Mouse (Mus musculus): Measurements from ENCODE around the gene Nrg4. TPM values are rescaled to one million over a fixed set of nuclear protein-coding genes. Genes with fewer than 3 reads are reported as not detected.

Nrg4 gene
- polyA plus RNA-seq, 2 experiments: 0.39 to 1.1 TPM

GRCm38 (mm10) chr9:55199348-55199747 lies 127.3 kb downstream of the Nrg4 start:
- DNase-seq (ENCODE audit: low read depth in 3 of 3, low spot score in 3 of 3): no peak

GRCm38 (mm10) chr9:55198260-55198659 lies 128.4 kb downstream of the Nrg4 start:
- DNase-seq (ENCODE audit: low read depth in 3 of 3, low spot score in 3 of 3) (no peak), ATAC-seq (ENCODE audit: insufficient read depth) (no peak)
- no peaks in the 10 kb centered on the region for H3K9me3 ChIP-seq (ENCODE audit: control insufficient read depth, low read length)
- H3K9ac ChIP-seq (replicated peaks): no peak overlapping the region
- TF ChIP-seq EP300 (IDR thresholded peaks at IDR 0.05; ENCODE audit: low read depth) (no peak), CTCF (IDR thresholded peaks at IDR 0.05; ENCODE audit: low read depth) (no peak)
- H3K36me3 ChIP-seq (replicated peaks; ENCODE audit: control insufficient read depth, insufficient read depth, low read depth): peaks cover 2% of the 10 kb centered on the region
- H3K27me3 ChIP-seq (ENCODE audit: control insufficient read depth, insufficient read depth, low read length): no peaks in the 10 kb centered on the region
- H3K4me1 ChIP-seq (replicated peaks; ENCODE audit: control insufficient read depth in 2 of 2, insufficient read depth in 2 of 2, low read length in 1 of 2): no peaks in the 10 kb centered on the region
- WGBS (ENCODE audit: insufficient replicate concordance): 73% methylated on average over 1 of the region's 1 CpGs
- H3K4me3 ChIP-seq (ENCODE audit: insufficient read depth in 1 of 2, low read depth in 2 of 2, low read length in 2 of 2): no peak overlapping the region
- no peak overlapping the region for H3K27ac ChIP-seq
- no peak overlapping the region for H3K4me2 ChIP-seq (ENCODE audit: low read depth)

More at GRCm38 (mm10) chr9:55199348-55199747, 127.3 kb downstream of the Nrg4 start:
- 76% methylated on average over 2 of the region's 2 CpGs for WGBS (ENCODE audit: insufficient replicate concordance)
- Histone ChIP-seq H3K4me3 (ENCODE audit: insufficient read depth in 1 of 2, low read depth in 2 of 2, low read length in 2 of 2) (no peak overlapping the region), H3K4me1 (replicated peaks; ENCODE audit: control insufficient read depth in 2 of 2, insufficient read depth in 2 of 2, low read length in 1 of 2) (no peaks in the 10 kb centered on the region), H3K4me2 (ENCODE audit: low read depth) (no peak overlapping the region), H3K27me3 (ENCODE audit: control insufficient read depth, insufficient read depth, low read length) (no peaks in the 10 kb centered on the region), H3K9me3 (ENCODE audit: control insufficient read depth, low read length) (no peaks in the 10 kb centered on the region), H3K9ac (replicated peaks) (no peak overlapping the region), H3K27ac (no peak overlapping the region), H3K36me3 (replicated peaks; ENCODE audit: control insufficient read depth, insufficient read depth, low read depth) (peaks cover 2% of the 10 kb centered on the region)
- no peak for TF ChIP-seq EP300 (IDR thresholded peaks at IDR 0.05; ENCODE audit: low read depth)
- no peak for TF ChIP-seq CTCF (IDR thresholded peaks at IDR 0.05; ENCODE audit: low read depth)
- ATAC-seq (ENCODE audit: insufficient read depth): no peak

- Histone ChIP-seq H3K36me3 (replicated peaks; ENCODE audit: control insufficient read depth, insufficient read depth, low read depth) (peaks cover 2% of the 10 kb centered on the region; the same call in 1 of the 2 replicates), H3K27me3 (ENCODE audit: control insufficient read depth, insufficient read depth, low read length) (no peaks in the 10 kb centered on the region), H3K9ac (replicated peaks) (no peak overlapping the region), H3K4me1 (replicated peaks; ENCODE audit: control insufficient read depth in 2 of 2, insufficient read depth in 2 of 2, low read length in 1 of 2) (no peaks in the 10 kb centered on the region), H3K27ac (no peak overlapping the region), H3K4me2 (ENCODE audit: low read depth) (no peak overlapping the region), H3K9me3 (ENCODE audit: control insufficient read depth, low read length) (no peaks in the 10 kb centered on the region), H3K4me3 (ENCODE audit: insufficient read depth in 1 of 2, low read depth in 2 of 2, low read length in 2 of 2) (no peak overlapping the region)
- 70% methylated on average over 3 of the region's 3 CpGs for whole genome bisulfite sequencing (ENCODE audit: insufficient replicate concordance)
- ATAC-seq (ENCODE audit: insufficient read depth) (no peak), DNase-seq (ENCODE audit: low read depth in 3 of 3, low spot score in 3 of 3) (no peak)
- no peak for TF ChIP-seq EP300 (IDR thresholded peaks at IDR 0.05; ENCODE audit: low read depth)
- TF ChIP-seq CTCF (IDR thresholded peaks at IDR 0.05; ENCODE audit: low read depth): no peak
Measured at GRCm38 (mm10) chr9:55195876-55196275, 130.8 kb downstream of the Nrg4 start.

- Histone ChIP-seq H3K4me3 (ENCODE audit: insufficient read depth in 1 of 2, low read depth in 2 of 2, low read length in 2 of 2) (no peak overlapping the region), H3K36me3 (replicated peaks; ENCODE audit: control insufficient read depth, insufficient read depth, low read depth) (no peaks in the 10 kb centered on the region; the same call in none of the 2 replicates), H3K4me1 (replicated peaks; ENCODE audit: control insufficient read depth in 2 of 2, insufficient read depth in 2 of 2, low read length in 1 of 2) (peaks cover 6 to 7% of the 10 kb centered on the region in 2 experiments; a peak in 3 of 4 replicates), H3K4me2 (ENCODE audit: low read depth) (no peak overlapping the region), H3K27ac (no peak overlapping the region), H3K9ac (replicated peaks) (no peak overlapping the region), H3K9me3 (ENCODE audit: control insufficient read depth, low read length) (no peaks in the 10 kb centered on the region), H3K27me3 (ENCODE audit: control insufficient read depth, insufficient read depth, low read length) (no peaks in the 10 kb centered on the region)
- 59% methylated on average over 2 of the region's 2 CpGs for WGBS (ENCODE audit: insufficient replicate concordance)
- no peak for TF ChIP-seq CTCF (IDR thresholded peaks at IDR 0.05; ENCODE audit: low read depth)
- no peak for TF ChIP-seq EP300 (IDR thresholded peaks at IDR 0.05; ENCODE audit: low read depth)
- DNase-seq (ENCODE audit: low read depth in 3 of 3, low spot score in 3 of 3) (no peak), ATAC-seq (ENCODE audit: insufficient read depth) (no peak)
Measured at GRCm38 (mm10) chr9:55174235-55174634, 152.4 kb downstream of the Nrg4 start.

GRCm38 (mm10) chr9:55172195-55172685 lies 154.4 kb downstream of the Nrg4 start:
- H3K4me3 ChIP-seq (ENCODE audit: insufficient read depth in 1 of 2, low read depth in 2 of 2, low read length in 2 of 2): no peak overlapping the region
- DNase-seq (ENCODE audit: low read depth in 3 of 3, low spot score in 3 of 3): no peak
- H3K4me1 ChIP-seq (replicated peaks; ENCODE audit: control insufficient read depth in 2 of 2, insufficient read depth in 2 of 2, low read length in 1 of 2): peaks cover 6 to 7% of the 10 kb centered on the region in 2 experiments; a peak in 3 of 4 replicates
- H3K27ac ChIP-seq: no peak overlapping the region
- H3K4me2 ChIP-seq (ENCODE audit: low read depth): no peak overlapping the region
- H3K27me3 ChIP-seq (ENCODE audit: control insufficient read depth, insufficient read depth, low read length): no peaks in the 10 kb centered on the region
- no peak overlapping the region for H3K9ac ChIP-seq (replicated peaks)
- no peaks in the 10 kb centered on the region; the same call in 1 of the 2 replicates for H3K36me3 ChIP-seq (replicated peaks; ENCODE audit: control insufficient read depth, insufficient read depth, low read depth)
- ATAC-seq (ENCODE audit: insufficient read depth): no peak
- no peaks in the 10 kb centered on the region for H3K9me3 ChIP-seq (ENCODE audit: control insufficient read depth, low read length)
- WGBS (ENCODE audit: insufficient replicate concordance): 79% methylated on average over 1 of the region's 1 CpGs
- no peak for TF ChIP-seq EP300 (IDR thresholded peaks at IDR 0.05; ENCODE audit: low read depth)
- no peak for TF ChIP-seq CTCF (IDR thresholded peaks at IDR 0.05; ENCODE audit: low read depth)

All from liver, embryonic 14.5 days (tissue).